Mouse (Mus musculus) forebrain, embryonic 15.5 days (tissue): ENCODE data around the gene Gm1113. TPM values are rescaled to one million over a fixed set of nuclear protein-coding genes. Genes with fewer than 3 reads are reported as not detected.

ENCODE experiments used
- ATAC-seq: fragments of 200-750 bp; cut with Nextera tagmentation; replicated peaks from 2 replicates; pipeline ENCODE4 v1.8.0; 2017; ENCODE audit warnings: mild to moderate bottlenecking, moderate TSS enrichment, moderate library complexity
- H3K27ac ChIP-seq: fragments of 300-500 bp; sonication (generic); replicated peaks from 2 replicates; pipeline ENCODE4 v1.5.1; 2015; ENCODE audit warnings: mild to moderate bottlenecking, inconsistent platforms
- H3K27me3 ChIP-seq: fragments of 300-500 bp; sonication (generic); 2 replicates; pipeline ENCODE4 v1.6.1; 2015; ENCODE audit warnings: inconsistent platforms
- H3K36me3 ChIP-seq: fragments of 300-500 bp; sonication (generic); 2 replicates; pipeline ENCODE4 v1.6.1; 2015; ENCODE audit warnings: mild to moderate bottlenecking, inconsistent platforms
- H3K4me1 ChIP-seq: fragments of 300-500 bp; sonication (generic); 2 replicates; pipeline ENCODE4 v1.6.1; 2015; ENCODE audit warnings: inconsistent platforms
- H3K4me2 ChIP-seq: fragments of 300-500 bp; sonication (generic); replicated peaks from 2 replicates; pipeline ENCODE4 v1.6.1; 2015; ENCODE audit warnings: mild to moderate bottlenecking, inconsistent platforms
- H3K4me3 ChIP-seq: fragments of 300-500 bp; sonication (generic); 2 replicates; pipeline ENCODE4 v1.5.1; 2015; ENCODE audit warnings: mild to moderate bottlenecking, inconsistent platforms
- H3K9ac ChIP-seq: fragments of 300-500 bp; sonication (generic); replicated peaks from 2 replicates; pipeline ENCODE4 v1.6.1; 2015; ENCODE audit warnings: mild to moderate bottlenecking, inconsistent platforms
- H3K9me3 ChIP-seq: fragments of 300-500 bp; sonication (generic); 2 replicates; pipeline ENCODE4 v1.6.1; 2016; ENCODE audit warnings: inconsistent platforms
- WGBS: fragments of 180-500 bp; shearing (Covaris S2); methylation state at CpG from one replicate; pipeline ENCODE4 v1.1.7; 2015; ENCODE audit warnings: mixed read lengths; 5-methylcytosine and 5-hydroxymethylcytosine counted together
- polyA plus RNA-seq: library from polyadenylated mRNA; unstranded; fragments of >200 nt; fragmentation: Nextera tagmentation; extraction: Ambion mirVana; gene quantifications from 2 replicates; pipeline ENCODE4 v1.2.1, GENCODE M21; 2015

Gm1113 gene
- polyA plus RNA-seq, 1 experiment from 2014 or later: not detected

DNA sequence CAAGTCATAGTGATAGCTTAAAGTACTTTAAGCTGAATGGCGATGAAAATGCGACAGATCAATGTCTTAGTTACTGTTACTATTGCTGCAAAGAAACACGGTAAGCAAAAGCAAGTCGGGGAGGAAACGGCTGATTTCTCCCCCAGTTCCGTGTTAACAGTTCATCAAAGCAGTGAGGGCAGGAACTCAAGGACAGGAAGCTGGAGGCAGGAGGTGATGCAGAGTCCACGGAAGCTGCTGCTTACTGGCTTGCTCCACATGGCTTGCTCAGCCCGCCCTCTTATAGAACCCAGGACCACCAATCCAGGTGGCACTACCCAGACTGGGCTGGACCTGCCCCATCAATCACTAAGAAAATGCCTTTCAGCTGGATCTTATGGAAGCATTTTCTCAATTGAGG lies 58.5 kb downstream of the Gm1113 start:
- Histone ChIP-seq H3K27ac (no peak overlapping the region), H3K36me3 (peaks cover 58% of the 10 kb centered on the region), H3K27me3 (no peaks in the 10 kb centered on the region), H3K4me2 (no peak overlapping the region), H3K4me3 (no peak overlapping the region), H3K9ac (no peak overlapping the region), H3K9me3 (no peaks in the 10 kb centered on the region), H3K4me1 (no peaks in the 10 kb centered on the region)
- ATAC-seq: no peak
- 89% methylated on average over 8 of the region's 8 CpGs for WGBS

Other genes with a start within 250 kb of the Gm1113 start
- gene Cdon, start 97.1 kb downstream of the Gm1113 start, polyA plus RNA-seq: 15.0 and 18.2 TPM in 2 replicates
- 19.6 and 20.1 TPM in 2 replicates for gene Ddx25, start 40.3 kb upstream of the Gm1113 start, polyA plus RNA-seq
- 18.8 TPM in 2 replicates for gene Pus3, start 40.3 kb upstream of the Gm1113 start, polyA plus RNA-seq
- 1.1 and 1.6 TPM in 2 replicates for gene Pate2, start 52.0 kb upstream of the Gm1113 start, polyA plus RNA-seq
- gene Hyls1, start 52.1 kb upstream of the Gm1113 start, polyA plus RNA-seq: 23.6 and 26.8 TPM in 2 replicates
- not detected in 2 replicates for gene Pate4, start 93.7 kb upstream of the Gm1113 start, polyA plus RNA-seq
- 0.14 TPM in 1 of 2 replicates, not detected in the other for gene Pate3, start 129.9 kb upstream of the Gm1113 start, polyA plus RNA-seq
- not detected in 2 replicates for gene Pate1, start 169.1 kb upstream of the Gm1113 start, polyA plus RNA-seq
- not detected in 2 replicates for gene Gm17677, start 222.8 kb upstream of the Gm1113 start, polyA plus RNA-seq